Mouse (Mus musculus) kidney, adult 2 months (tissue): ENCODE results near the gene Khnyn. TPM values are rescaled to one million over a fixed set of nuclear protein-coding genes. Genes with fewer than 3 reads are reported as not detected.

ENCODE experiments used
- DNase-seq: peaks from one replicate; pipeline ENCODE4 v3.0.0; 2021
- H3K27ac ChIP-seq: fragments of 200-500 bp; 2 replicates; pipeline ENCODE4 v1.5.1; 2012; ENCODE audit warnings: low read depth, low read length, control low read depth, inconsistent platforms; ENCODE audit not compliant: insufficient read depth
- H3K27me3 ChIP-seq: fragments of 200-500 bp; replicated peaks from 2 replicates; pipeline ENCODE4 v1.6.1; 2012; ENCODE audit warnings: mild to moderate bottlenecking, moderate library complexity, low read length, inconsistent platforms; ENCODE audit not compliant: control insufficient read depth, insufficient read depth
- H3K36me3 ChIP-seq: fragments of 200-500 bp; 2 replicates; pipeline ENCODE4 v1.6.1; 2012; ENCODE audit warnings: mild to moderate bottlenecking, moderate library complexity, low read length, inconsistent platforms; ENCODE audit not compliant: control insufficient read depth, insufficient read depth
- H3K4me1 ChIP-seq: fragments of 200-500 bp; 2 replicates; pipeline ENCODE4 v1.6.1; 2011; ENCODE audit warnings: low read length; ENCODE audit not compliant: control insufficient read depth, insufficient read depth
- H3K4me3 ChIP-seq: fragments of 200-500 bp; 2 replicates; pipeline ENCODE4 v1.5.1; 2011; ENCODE audit warnings: mild to moderate bottlenecking, low read depth, low read length, control low read depth; ENCODE audit not compliant: insufficient read depth
- CTCF ChIP-seq: fragments of 200-500 bp; conservative IDR thresholded peaks from 2 replicates; pipeline ENCODE4 v1.5.1; 2011; ENCODE audit warnings: low read depth, mild to moderate bottlenecking, control low read depth, low read length, moderate library complexity, mixed read lengths; ENCODE audit not compliant: insufficient read depth, insufficient read length
- POLR2A ChIP-seq: fragments of 200-500 bp; IDR thresholded peaks from one replicate; pipeline ENCODE4 v1.6.1; 2011; ENCODE audit warnings: low read depth, low read length, control low read depth
- WGBS: fragments of 180-500 bp; shearing (Covaris S2); methylation state at CpG from one replicate; pipeline ENCODE4 v1.1.7; 2018; 5-methylcytosine and 5-hydroxymethylcytosine counted together
- polyA plus RNA-seq: library from polyadenylated mRNA; depleted of rRNA; stranded (reverse); fragments of >200 nt; gene quantifications from 2 replicates; pipeline ENCODE4 v1.2.3, GENCODE M21; 2012

The Khnyn gene
- polyA plus RNA-seq, 1 experiment: 11.1 TPM

- Histone ChIP-seq H3K4me3 (no peak overlapping the region), H3K36me3 (no peaks in the 10 kb centered on the region), H3K27me3 (no peaks in the 10 kb centered on the region), H3K27ac (no peak overlapping the region), H3K4me1 (no peaks in the 10 kb centered on the region)
- TF ChIP-seq POLR2A: no peak
- TF ChIP-seq CTCF: no peak
- WGBS: 58% methylated on average over 7 of the region's 7 CpGs
- no peak for DNase-seq
These were observed 37.9 kb downstream of the Khnyn start for GRCm38 (mm10) chr14:55922475-55923232.

GRCm38 (mm10) chr14:55926847-55927246 lies 42.1 kb downstream of the Khnyn start:
- H3K4me3 ChIP-seq: no peak overlapping the region
- no peaks in the 10 kb centered on the region for H3K4me1 ChIP-seq
- H3K27ac ChIP-seq: no peak overlapping the region
- H3K36me3 ChIP-seq: no peaks in the 10 kb centered on the region
- WGBS: 84% methylated on average over 4 of the region's 4 CpGs
- TF ChIP-seq CTCF: no peak
- no peak for TF ChIP-seq POLR2A
- no peak for DNase-seq
- H3K27me3 ChIP-seq: no peaks in the 10 kb centered on the region

- no peaks in the 10 kb centered on the region for H3K4me1 ChIP-seq
These were observed 44.7 kb downstream of the Khnyn start for GRCm38 (mm10) chr14:55929263-55929997.

GRCm38 (mm10) chr14:55933586-55933985 lies 48.8 kb downstream of the Khnyn start:
- WGBS: 26% methylated on average over 7 of the region's 7 CpGs
- no peak overlapping the region for H3K27ac ChIP-seq
- H3K4me3 ChIP-seq: no peak overlapping the region
- TF ChIP-seq POLR2A (no peak), CTCF (no peak)
- H3K36me3 ChIP-seq: no peaks in the 10 kb centered on the region
- H3K27me3 ChIP-seq: no peaks in the 10 kb centered on the region
- H3K4me1 ChIP-seq: no peaks in the 10 kb centered on the region
- peak; percentile 59 for DNase-seq

More at GRCm38 (mm10) chr14:55929263-55929997, 44.7 kb downstream of the Khnyn start:
- TF ChIP-seq POLR2A: no peak
- TF ChIP-seq CTCF: no peak
- Histone ChIP-seq H3K27me3 (no peaks in the 10 kb centered on the region), H3K36me3 (no peaks in the 10 kb centered on the region), H3K27ac (no peak overlapping the region), H3K4me3 (no peak overlapping the region)
- no peak for DNase-seq
- WGBS: 69% methylated on average over 12 of the region's 12 CpGs

- H3K27me3 ChIP-seq: no peaks in the 10 kb centered on the region
- H3K36me3 ChIP-seq: no peaks in the 10 kb centered on the region
- no peaks in the 10 kb centered on the region for H3K4me1 ChIP-seq
- DNase-seq: peak; percentile 3
- H3K4me3 ChIP-seq: no peak overlapping the region
- TF ChIP-seq POLR2A: no peak
- TF ChIP-seq CTCF: no peak
- no peak overlapping the region for H3K27ac ChIP-seq
- 22% methylated on average over 7 of the region's 7 CpGs for WGBS
These were observed 55.5 kb downstream of the Khnyn start for GRCm38 (mm10) chr14:55940070-55940800.

- Histone ChIP-seq H3K27me3 (no peaks in the 10 kb centered on the region), H3K36me3 (no peaks in the 10 kb centered on the region), H3K4me3 (no peak overlapping the region), H3K27ac (no peak overlapping the region), H3K4me1 (no peaks in the 10 kb centered on the region)
- TF ChIP-seq CTCF: no peak
- TF ChIP-seq POLR2A: no peak
- 87% methylated on average over 11 of the region's 11 CpGs for WGBS
- no peak for DNase-seq
These were observed 58.9 kb downstream of the Khnyn start for GRCm38 (mm10) chr14:55943601-55944000.

GRCm38 (mm10) chr14:55944575-55944974 lies 59.8 kb downstream of the Khnyn start, which contains the start of gene Cma1:
Gene Cma1 (minus strand): TSS chr14:55944675.
- WGBS: 81% methylated on average over 4 of the region's 4 CpGs
- H3K36me3 ChIP-seq: no peaks in the 10 kb centered on the region

More at GRCm38 (mm10) chr14:55944575-55944974, 59.8 kb downstream of the Khnyn start, which contains the start of gene Cma1:
- no peak for DNase-seq
- Histone ChIP-seq H3K4me3 (no peak within 1 kb of the TSS), H3K27ac (no peak within 1 kb of the TSS), H3K4me1 (no peaks in the 10 kb centered on the region), H3K27me3 (no peaks in the 10 kb centered on the region)
- TF ChIP-seq POLR2A (no peak), CTCF (no peak)
